ENCODE assay signal across 24 mouse cellular contexts in genomic region chr15:30548263-30548662, GRCm38 (mm10).
"Had no signal": no experiment of that assay in that cellular context is flagged by ENCODE, and none has a peak within 500 bp of the region (broad histone marks: within the 10 kb centered on the region; RNA-seq: fewer than 3 reads in every experiment).

No protein-coding gene starts in this region.

- H3K4me3 ChIP-seq: kidney, embryonic 15.5 days; limb, embryonic 10.5 days; limb, embryonic 13.5 days; liver, embryonic 12.5 days; liver, embryonic 15.5 days; lung, embryonic 15.5 days; megakaryocyte, embryonic 14.5 days; midbrain, embryonic 10.5 days; midbrain, embryonic 13.5 days; neural tube, embryonic 12.5 days; neural tube, embryonic 15.5 days; stomach, embryonic 15.5 days had no signal

- H3K4me1 ChIP-seq: kidney, embryonic 15.5 days; limb, embryonic 10.5 days; limb, embryonic 13.5 days; liver, embryonic 12.5 days; liver, embryonic 15.5 days; lung, embryonic 15.5 days; megakaryocyte, embryonic 14.5 days; midbrain, embryonic 10.5 days; midbrain, embryonic 13.5 days; neural tube, embryonic 12.5 days; stomach, embryonic 15.5 days had no signal

- H3K4me2 ChIP-seq: kidney, embryonic 15.5 days; limb, embryonic 13.5 days; liver, embryonic 12.5 days; liver, embryonic 15.5 days; lung, embryonic 15.5 days; midbrain, embryonic 13.5 days; neural tube, embryonic 12.5 days; neural tube, embryonic 15.5 days; stomach, embryonic 15.5 days had no signal

- H3K27ac ChIP-seq: kidney, embryonic 15.5 days; limb, embryonic 10.5 days; limb, embryonic 13.5 days; liver, embryonic 12.5 days; liver, embryonic 15.5 days; lung, embryonic 15.5 days; midbrain, embryonic 10.5 days; midbrain, embryonic 13.5 days; neural tube, embryonic 12.5 days; neural tube, embryonic 15.5 days; stomach, embryonic 15.5 days had no signal

- DNase-seq: kidney, adult 11 months; kidney, adult 8-10 months; kidney, postnatal 10 days; kidney, postnatal 36 days; liver; lung, adult 18-20 months; lung, postnatal 10 days; lung, postnatal 36 days; right cerebral cortex, postnatal 25 days; spleen, adult 18-20 months; thymus, adult 18-20 months; thymus, postnatal 36 days had no signal

- ATAC-seq: liver, embryonic 12.5 days; midbrain, embryonic 13.5 days had no signal

- H3K36me3 ChIP-seq: kidney, embryonic 15.5 days; limb, embryonic 10.5 days; limb, embryonic 13.5 days; liver, embryonic 12.5 days; liver, embryonic 15.5 days; lung, embryonic 15.5 days; midbrain, embryonic 10.5 days; midbrain, embryonic 13.5 days; neural tube, embryonic 12.5 days; neural tube, embryonic 15.5 days; stomach, embryonic 15.5 days had no signal

- H3K27me3 ChIP-seq: kidney, embryonic 15.5 days; limb, embryonic 13.5 days; liver, embryonic 12.5 days; liver, embryonic 15.5 days; lung, embryonic 15.5 days; megakaryocyte, embryonic 14.5 days; midbrain, embryonic 13.5 days; neural tube, embryonic 12.5 days; neural tube, embryonic 15.5 days; stomach, embryonic 15.5 days had no signal

- H3K9me3 ChIP-seq: kidney, embryonic 15.5 days; limb, embryonic 10.5 days; limb, embryonic 13.5 days; liver, embryonic 12.5 days; liver, embryonic 15.5 days; lung, embryonic 15.5 days; megakaryocyte, embryonic 14.5 days; midbrain, embryonic 10.5 days; midbrain, embryonic 13.5 days; neural tube, embryonic 12.5 days; neural tube, embryonic 15.5 days; stomach, embryonic 15.5 days had no signal

- H3K9ac ChIP-seq: kidney, embryonic 15.5 days; limb, embryonic 13.5 days; liver, embryonic 12.5 days; liver, embryonic 15.5 days; lung, embryonic 15.5 days; midbrain, embryonic 13.5 days; neural tube, embryonic 12.5 days; neural tube, embryonic 15.5 days; stomach, embryonic 15.5 days had no signal
